47 mouse cellular contexts compared by ENCODE assay signal in genomic region chr6:41741101-41741500, GRCm38 (mm10). TPM values are rescaled to one million over a fixed set of nuclear protein-coding genes. Genes with fewer than 3 reads are reported as not detected.
"Had no signal": no experiment of that assay in that cellular context is flagged by ENCODE, and none has a peak within 500 bp of the region (broad histone marks: within the 10 kb centered on the region; RNA-seq: fewer than 3 reads in every experiment).

No protein-coding gene starts in this region.

- H3K9ac ChIP-seq: limb, embryonic 12.5 days; limb, embryonic 13.5 days; limb, embryonic 15.5 days; liver, embryonic 12.5 days; liver, embryonic 13.5 days; liver, embryonic 14.5 days; liver, embryonic 15.5 days; liver, postnatal 0 days; lung, embryonic 14.5 days; lung, embryonic 15.5 days; midbrain, embryonic 12.5 days; midbrain, embryonic 13.5 days; midbrain, embryonic 15.5 days; neural tube, embryonic 12.5 days; neural tube, embryonic 13.5 days had no signal

- H3K4me2 ChIP-seq: limb, embryonic 12.5 days; limb, embryonic 13.5 days; limb, embryonic 15.5 days; liver, embryonic 11.5 days; liver, embryonic 12.5 days; liver, embryonic 13.5 days; liver, embryonic 15.5 days; lung, embryonic 14.5 days; lung, embryonic 15.5 days; midbrain, embryonic 11.5 days; midbrain, embryonic 12.5 days; midbrain, embryonic 13.5 days; midbrain, embryonic 15.5 days; neural tube, embryonic 12.5 days; neural tube, embryonic 13.5 days had no signal

- H3K9me3 ChIP-seq: limb, embryonic 10.5 days; limb, embryonic 12.5 days; limb, embryonic 13.5 days; limb, embryonic 15.5 days; liver, embryonic 12.5 days; liver, embryonic 13.5 days; liver, embryonic 15.5 days; lung, embryonic 15.5 days; megakaryocyte, embryonic 14.5 days; midbrain, embryonic 10.5 days; midbrain, embryonic 12.5 days; midbrain, embryonic 13.5 days; midbrain, embryonic 15.5 days; neural tube, embryonic 12.5 days; neural tube, embryonic 13.5 days had no signal

- H3K27ac ChIP-seq: limb, embryonic 10.5 days; limb, embryonic 12.5 days; limb, embryonic 13.5 days; limb, embryonic 15.5 days; liver, embryonic 12.5 days; liver, embryonic 13.5 days; liver, embryonic 14.5 days; liver, embryonic 15.5 days; lung, embryonic 15.5 days; macrophage; midbrain, embryonic 10.5 days; midbrain, embryonic 12.5 days; midbrain, embryonic 13.5 days; midbrain, embryonic 15.5 days; neural tube, embryonic 12.5 days; neural tube, embryonic 13.5 days had no signal

- DNase-seq: left cerebral cortex, postnatal 4 days; liver; liver, embryonic 13.5 days; liver, postnatal 0 days; lung, adult 18-20 months; lung, adult 2 months; lung, embryonic 14.5 days; lung, postnatal 10 days; lung, postnatal 14 days; lung, postnatal 36 days; lung, postnatal 4 days; midbrain, embryonic 14.5 days had no signal

- H3K36me3 ChIP-seq: limb, embryonic 10.5 days; limb, embryonic 12.5 days; limb, embryonic 13.5 days; limb, embryonic 15.5 days; liver, embryonic 12.5 days; liver, embryonic 13.5 days; liver, embryonic 15.5 days; lung, embryonic 15.5 days; midbrain, embryonic 10.5 days; midbrain, embryonic 12.5 days; midbrain, embryonic 13.5 days; midbrain, embryonic 15.5 days; neural tube, embryonic 12.5 days; neural tube, embryonic 13.5 days had no signal

- H3K4me3 ChIP-seq: limb, embryonic 10.5 days; limb, embryonic 12.5 days; limb, embryonic 13.5 days; limb, embryonic 15.5 days; liver, embryonic 12.5 days; liver, embryonic 13.5 days; liver, embryonic 15.5 days; lung, embryonic 15.5 days; megakaryocyte, embryonic 14.5 days; midbrain, embryonic 10.5 days; midbrain, embryonic 12.5 days; midbrain, embryonic 13.5 days; midbrain, embryonic 15.5 days; myocyte; neural tube, embryonic 12.5 days; neural tube, embryonic 13.5 days had no signal

- H3K27me3 ChIP-seq: limb, embryonic 12.5 days; limb, embryonic 13.5 days; limb, embryonic 15.5 days; liver, embryonic 12.5 days; liver, embryonic 13.5 days; liver, embryonic 15.5 days; lung, embryonic 15.5 days; megakaryocyte, embryonic 14.5 days; midbrain, embryonic 12.5 days; midbrain, embryonic 13.5 days; midbrain, embryonic 15.5 days; neural tube, embryonic 12.5 days; neural tube, embryonic 13.5 days had no signal

- ATAC-seq: liver, embryonic 12.5 days; liver, postnatal 0 days; midbrain, embryonic 13.5 days; midbrain, embryonic 15.5 days; midbrain, embryonic 16.5 days had no signal

- H3K4me1 ChIP-seq: limb, embryonic 10.5 days; limb, embryonic 12.5 days; limb, embryonic 13.5 days; limb, embryonic 15.5 days; liver, embryonic 15.5 days; lung, embryonic 15.5 days; midbrain, embryonic 10.5 days; midbrain, embryonic 12.5 days; midbrain, embryonic 13.5 days; midbrain, embryonic 15.5 days; neural tube, embryonic 12.5 days; neural tube, embryonic 13.5 days had no signal

RNA-seq across cellular contexts. Expression of gene Olfr459, which starts 33.9 kb away (rescaled TPM):
- total RNA-seq: left cerebral cortex, postnatal 10 days; left cerebral cortex, postnatal 14 days; left cerebral cortex, postnatal 25 days; left cerebral cortex, postnatal 36 days; left cerebral cortex, postnatal 4 days; liver, adult 2 months; megakaryocyte progenitor cell, adult 5-6 weeks; megakaryocyte, adult 5-6 weeks; megakaryocyte-erythroid progenitor cell, adult 5-6 weeks; midbrain, postnatal 0 days; monocyte, adult 5-6 weeks had no signal
- polyA plus RNA-seq: limb, embryonic 10.5 days; limb, embryonic 11.5 days; limb, embryonic 12.5 days; limb, embryonic 13.5 days; limb, embryonic 14.5 days; limb, embryonic 15.5 days; liver, adult 2 months; liver, embryonic 11.5 days; liver, embryonic 12.5 days; liver, embryonic 13.5 days; liver, embryonic 14.5 days; liver, embryonic 15.5 days; liver, embryonic 16.5 days; liver, postnatal 0 days; lung, adult 2 months; lung, embryonic 14.5 days; lung, embryonic 15.5 days; lung, embryonic 16.5 days; macrophage; midbrain, embryonic 10.5 days; midbrain, embryonic 11.5 days; midbrain, embryonic 12.5 days; midbrain, embryonic 13.5 days; midbrain, embryonic 14.5 days; midbrain, embryonic 15.5 days; midbrain, embryonic 16.5 days; midbrain, postnatal 0 days; myocyte; neural tube, embryonic 11.5 days; neural tube, embryonic 12.5 days; neural tube, embryonic 13.5 days had no signal

RNA-seq across cellular contexts. Expression of gene Kel, which starts 37.0 kb away (rescaled TPM):
- total RNA-seq: left cerebral cortex, postnatal 10 days; left cerebral cortex, postnatal 14 days; left cerebral cortex, postnatal 25 days; left cerebral cortex, postnatal 36 days; left cerebral cortex, postnatal 4 days; liver, adult 2 months; midbrain, postnatal 0 days; monocyte, adult 5-6 weeks had no signal
- polyA plus RNA-seq: liver, adult 2 months; lung, adult 2 months; macrophage; myocyte had no signal

RNA-seq across cellular contexts. Expression of gene Llcfc1, which starts 56.9 kb away (rescaled TPM):
- total RNA-seq: left cerebral cortex, postnatal 10 days; left cerebral cortex, postnatal 14 days; left cerebral cortex, postnatal 25 days; left cerebral cortex, postnatal 36 days; left cerebral cortex, postnatal 4 days; liver, adult 2 months; megakaryocyte progenitor cell, adult 5-6 weeks; megakaryocyte, adult 5-6 weeks; megakaryocyte-erythroid progenitor cell, adult 5-6 weeks; midbrain, postnatal 0 days; monocyte, adult 5-6 weeks had no signal
- polyA plus RNA-seq: limb, embryonic 10.5 days; limb, embryonic 11.5 days; limb, embryonic 12.5 days; limb, embryonic 13.5 days; limb, embryonic 14.5 days; limb, embryonic 15.5 days; liver, adult 2 months; liver, embryonic 11.5 days; liver, embryonic 12.5 days; liver, embryonic 13.5 days; liver, embryonic 14.5 days; liver, embryonic 16.5 days; liver, postnatal 0 days; lung, adult 2 months; lung, embryonic 14.5 days; lung, embryonic 15.5 days; lung, embryonic 16.5 days; macrophage; midbrain, embryonic 10.5 days; midbrain, embryonic 11.5 days; midbrain, embryonic 12.5 days; midbrain, embryonic 13.5 days; midbrain, embryonic 14.5 days; midbrain, embryonic 15.5 days; midbrain, embryonic 16.5 days; midbrain, postnatal 0 days; myocyte; neural tube, embryonic 11.5 days; neural tube, embryonic 12.5 days; neural tube, embryonic 13.5 days had no signal
